Mouse (Mus musculus) adrenal gland, adult 18-20 months (tissue): ENCODE data around the gene Asb18. TPM values are rescaled to one million over a fixed set of nuclear protein-coding genes. Genes with fewer than 3 reads are reported as not detected.

ENCODE experiments used
- DNase-seq, 2 experiments: peaks; one replicate each; pipeline ENCODE4 v3.0.0; 2021 to 2022; ENCODE audit warnings: low spot score in 2 of 2
- total RNA-seq, 2 experiments: library from RNA; stranded (reverse); gene quantifications; 1 replicate in 1 of 2; 2 replicates in 1 of 2; pipeline ENCODE4 v1.2.3; 2021

Gene Asb18
- total RNA-seq, 2 experiments from 2014 or later = not detected

- DNase-seq = no peak
Measured at GRCm38 (mm10) chr1:89974541-89974940, 39.9 kb downstream of the Asb18 start.

GRCm38 (mm10) chr1:89971848-89972247 is 42.6 kb downstream of the Asb18 start:
- no peak for DNase-seq

- no peak for DNase-seq
Measured at GRCm38 (mm10) chr1:89969714-89970110, 44.8 kb downstream of the Asb18 start.

GRCm38 (mm10) chr1:89969072-89969713 is 45.3 kb downstream of the Asb18 start:
- no peak for DNase-seq

- no peak for DNase-seq
Measured at GRCm38 (mm10) chr1:89968111-89968851, 46.2 kb downstream of the Asb18 start.

GRCm38 (mm10) chr1:89967585-89967984 is 46.9 kb downstream of the Asb18 start:
- DNase-seq = no peak

GRCm38 (mm10) chr1:89964426-89964825 is 50.0 kb downstream of the Asb18 start:
- no peak for DNase-seq

- DNase-seq = no peak
Measured at GRCm38 (mm10) chr1:89963296-89963695, 51.2 kb downstream of the Asb18 start.

GRCm38 (mm10) chr1:89962092-89962491 is 52.4 kb downstream of the Asb18 start:
- DNase-seq = no peak

- no peak for DNase-seq
Measured at GRCm38 (mm10) chr1:89959393-89959792, 55.1 kb downstream of the Asb18 start.

- peak; percentile 74 to 82 for DNase-seq
Measured at GRCm38 (mm10) chr1:89943202-89943601, 71.3 kb downstream of the Asb18 start.

GRCm38 (mm10) chr1:89942395-89942976 is 72.0 kb downstream of the Asb18 start:
- DNase-seq = no peak

- no peak for DNase-seq
Measured at GRCm38 (mm10) chr1:89941701-89942381, 72.6 kb downstream of the Asb18 start.

GRCm38 (mm10) chr1:89940961-89941524 is 73.4 kb downstream of the Asb18 start:
- DNase-seq = no peak

GRCm38 (mm10) chr1:89939981-89940726 is 74.3 kb downstream of the Asb18 start:
- DNase-seq = peak; percentile 37 to 68

GRCm38 (mm10) chr1:89939596-89939960 is 74.9 kb downstream of the Asb18 start:
- DNase-seq = no peak

GRCm38 (mm10) chr1:89938884-89939595 is 75.4 kb downstream of the Asb18 start:
- DNase-seq = no peak

- no peak for DNase-seq
Measured at GRCm38 (mm10) chr1:89935493-89936348, 78.7 kb downstream of the Asb18 start.
